Mouse (Mus musculus) natural killer cell, adult 2 months (primary cell): ENCODE data around the gene Cdh20.

Source experiments
- DNase-seq, 2 experiments: peaks; one replicate each; pipeline ENCODE4 v3.0.0; 2022; ENCODE audit warnings: low spot score in 2 of 2

Cdh20 gene

GRCm38 (mm10) chr1:105041668-105042067 is 273.3 kb downstream of the Cdh20 start:
- no peak for DNase-seq
